Mouse (Mus musculus) heart, postnatal 36 days (tissue): Measurements from ENCODE around the gene Agpat2. TPM values are rescaled to one million over a fixed set of nuclear protein-coding genes. Genes with fewer than 3 reads are reported as not detected.

Experiments
- DNase-seq, 2 experiments: peaks; one replicate each; pipeline ENCODE4 v3.0.0; 2021 to 2022
- intact Hi-C: fragments of 180-260 bp; cut with DNase I; formaldehyde crosslinking; loops from one replicate; pipeline ENCODE4 v1.15.1; 2025
- total RNA-seq, 2 experiments: library from RNA; stranded (reverse); gene quantifications; 2 replicates each; pipeline ENCODE4 v1.2.3; 2021

The Agpat2 gene
- total RNA-seq, 2 experiments from 2014 or later, result 69.1 to 71.6 TPM

DNA sequence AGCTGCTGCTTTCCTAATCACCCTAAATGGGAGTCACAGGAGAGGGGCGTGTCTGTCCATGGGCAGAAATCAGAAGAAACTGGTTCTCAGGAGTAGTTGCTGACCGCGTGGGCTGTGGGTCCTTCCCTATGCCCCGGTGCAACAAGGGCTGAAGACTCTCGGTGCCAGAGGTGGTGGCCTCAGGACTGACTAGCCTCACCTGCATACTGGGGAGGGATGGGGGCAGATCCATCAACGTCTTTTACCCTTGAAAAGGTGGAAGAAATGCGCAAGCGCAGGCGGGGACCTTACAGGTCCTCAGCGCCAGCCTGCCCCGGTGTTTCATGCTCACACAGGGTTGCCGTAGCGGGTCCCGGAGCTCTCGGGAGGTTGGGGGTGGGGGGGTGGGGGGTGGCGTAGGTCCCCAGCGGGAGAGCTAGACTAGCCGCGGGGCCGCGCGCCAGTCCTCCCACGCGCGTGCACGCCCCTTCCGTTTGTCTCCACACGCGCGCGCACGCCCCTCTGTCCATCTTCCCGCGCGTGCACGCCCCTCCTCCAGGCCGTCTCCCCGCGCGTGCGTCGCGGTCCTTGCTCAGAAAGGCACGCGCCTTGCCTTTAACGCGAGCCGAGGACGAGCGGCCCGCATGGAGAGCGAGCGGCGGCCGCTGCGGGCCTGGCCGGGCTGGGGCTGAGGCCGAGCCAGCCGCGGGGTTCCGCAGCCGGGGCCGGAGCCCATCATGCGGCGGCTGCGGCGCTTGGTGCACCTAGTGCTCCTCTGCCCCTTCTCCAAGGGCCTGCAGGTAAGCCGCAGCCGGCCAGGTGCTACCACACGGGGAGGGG, 23.9 kb upstream of the Agpat2 start, which contains the start of gene Fam69b:
TSS of gene Fam69b (plus strand) at position 537 of the 819 bp plus-strand sequence.
- intact Hi-C loops, result no loop called here
- DNase-seq, result peak; percentile 73

DNA sequence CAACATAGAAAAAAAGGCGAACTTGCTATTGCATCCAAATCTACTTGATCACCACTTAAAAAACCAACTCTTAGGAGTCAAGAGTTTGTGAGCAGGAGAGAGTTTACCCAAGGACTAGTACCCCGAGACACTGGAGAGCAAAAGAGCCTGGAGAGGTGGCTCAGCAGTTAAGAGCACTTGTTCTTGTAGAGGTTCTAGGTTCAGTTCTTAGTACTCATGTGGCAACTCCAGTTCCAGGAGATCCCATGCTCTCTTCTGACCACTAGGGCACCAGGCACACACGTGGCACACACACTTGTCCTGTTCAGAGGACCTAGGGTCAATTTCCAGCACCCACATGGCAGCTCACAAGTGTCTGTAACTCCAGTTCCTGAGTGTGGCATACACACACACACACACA, 21.9 kb upstream of the Agpat2 start:
- intact Hi-C loops, result no loop called here

DNA sequence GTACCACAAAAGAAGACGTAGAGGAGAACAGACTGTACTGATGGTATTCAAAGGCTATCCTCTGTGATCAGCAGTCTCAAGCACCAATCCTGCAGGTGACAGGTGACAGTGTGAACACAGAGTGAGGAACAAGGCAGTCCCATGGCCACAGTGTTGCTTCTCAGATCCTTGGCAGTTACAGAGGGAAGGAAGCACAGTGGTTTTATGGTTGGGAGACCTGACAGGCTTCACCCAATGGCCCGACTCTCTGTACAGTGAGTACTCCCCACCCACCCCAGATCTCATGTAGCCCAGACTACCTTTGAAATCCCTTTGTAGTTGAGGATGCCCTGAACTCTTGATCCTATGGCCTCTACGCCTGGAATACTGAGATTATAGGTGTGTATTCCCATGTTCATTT, 21.2 kb upstream of the Agpat2 start:
- intact Hi-C loops, result no loop called here
- no peak for DNase-seq

More for the DNA sequence above, 21.9 kb upstream of the Agpat2 start:
- DNase-seq, result no peak

DNA sequence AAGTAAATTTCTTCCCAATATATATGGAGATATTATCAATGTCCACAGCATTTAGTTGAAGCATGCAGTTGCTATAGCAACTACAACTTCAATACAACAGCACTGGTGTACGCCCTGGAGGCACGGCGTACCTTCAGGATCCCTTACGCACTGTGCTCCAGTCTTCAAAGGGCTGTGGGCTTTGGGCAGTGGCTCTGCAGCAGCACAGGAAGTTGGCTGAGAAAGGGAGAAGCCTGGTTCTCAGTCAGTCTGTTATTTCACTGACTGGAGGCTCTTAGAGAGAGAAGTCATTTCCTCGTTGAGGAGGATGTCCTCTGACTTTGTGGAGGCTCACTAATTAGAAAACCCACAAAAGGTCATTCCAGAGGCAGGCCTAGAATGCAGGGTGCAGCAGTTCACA, 18.8 kb upstream of the Agpat2 start:
- intact Hi-C loops, result no loop called here
- no peak for DNase-seq

DNA sequence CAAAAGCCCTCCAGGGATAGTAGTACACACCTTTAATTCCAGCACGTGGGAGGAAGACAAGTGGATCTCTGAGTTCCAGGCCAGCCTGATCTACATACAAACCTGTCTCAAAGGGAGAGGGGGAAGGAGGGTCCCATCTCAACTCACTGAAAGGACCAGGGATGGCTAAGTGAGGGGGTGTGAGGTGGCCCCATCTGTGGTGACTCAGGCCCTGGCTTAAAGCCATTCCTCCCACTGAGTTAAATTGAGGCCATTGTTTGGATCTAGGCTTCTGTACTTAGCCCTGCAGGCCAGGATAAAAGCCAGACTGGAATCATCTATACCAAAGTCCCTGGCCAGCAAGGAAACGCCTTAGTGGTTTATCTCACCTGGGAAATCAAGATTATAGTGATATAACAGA, 17.0 kb upstream of the Agpat2 start:
- DNase-seq, result no peak
- intact Hi-C loops, result no loop called here

DNA sequence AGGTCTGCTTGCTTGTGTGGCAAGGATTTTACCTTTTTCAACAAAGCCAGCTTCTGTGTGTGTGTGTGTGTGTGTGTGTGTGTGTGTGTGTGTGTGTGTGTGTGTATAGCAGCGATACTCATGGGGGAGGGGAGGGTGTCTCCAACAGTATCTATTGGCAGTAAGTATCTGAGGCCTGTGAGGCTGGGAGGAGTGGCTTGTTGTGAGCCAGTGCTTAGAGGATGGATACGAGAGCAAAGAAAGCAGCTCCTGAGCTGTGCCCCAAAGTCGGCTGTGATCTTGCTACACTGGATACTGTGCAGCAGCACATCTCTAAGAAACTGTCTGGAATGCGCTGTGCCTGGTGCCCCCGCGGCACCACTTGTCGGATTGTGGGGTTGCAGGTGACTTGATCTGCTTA, 13.7 kb upstream of the Agpat2 start:
- DNase-seq, result no peak

DNA sequence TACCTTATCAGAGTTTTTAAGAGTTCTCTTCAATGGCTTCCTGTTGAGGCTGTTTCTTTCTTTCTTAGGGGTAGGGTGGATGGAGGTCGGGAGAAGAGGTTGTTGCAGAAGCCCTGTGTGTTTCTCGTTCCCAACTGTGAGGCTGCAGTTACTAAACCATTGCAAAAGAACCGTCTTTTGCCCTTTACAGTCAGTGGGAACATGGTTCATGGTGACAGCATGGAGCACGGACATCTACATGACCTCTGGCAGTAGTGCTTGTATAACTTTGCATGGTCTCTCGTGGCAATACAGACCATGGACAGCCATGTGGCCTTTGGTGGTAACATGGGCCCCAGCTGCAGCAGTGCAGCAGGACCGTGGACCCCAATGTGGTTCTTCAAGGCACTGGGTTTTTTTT, 13.1 kb upstream of the Agpat2 start:
- intact Hi-C loops, result no loop called here
- no peak for DNase-seq

More for the DNA sequence above, 13.7 kb upstream of the Agpat2 start:
- intact Hi-C loops, result no loop called here

DNA sequence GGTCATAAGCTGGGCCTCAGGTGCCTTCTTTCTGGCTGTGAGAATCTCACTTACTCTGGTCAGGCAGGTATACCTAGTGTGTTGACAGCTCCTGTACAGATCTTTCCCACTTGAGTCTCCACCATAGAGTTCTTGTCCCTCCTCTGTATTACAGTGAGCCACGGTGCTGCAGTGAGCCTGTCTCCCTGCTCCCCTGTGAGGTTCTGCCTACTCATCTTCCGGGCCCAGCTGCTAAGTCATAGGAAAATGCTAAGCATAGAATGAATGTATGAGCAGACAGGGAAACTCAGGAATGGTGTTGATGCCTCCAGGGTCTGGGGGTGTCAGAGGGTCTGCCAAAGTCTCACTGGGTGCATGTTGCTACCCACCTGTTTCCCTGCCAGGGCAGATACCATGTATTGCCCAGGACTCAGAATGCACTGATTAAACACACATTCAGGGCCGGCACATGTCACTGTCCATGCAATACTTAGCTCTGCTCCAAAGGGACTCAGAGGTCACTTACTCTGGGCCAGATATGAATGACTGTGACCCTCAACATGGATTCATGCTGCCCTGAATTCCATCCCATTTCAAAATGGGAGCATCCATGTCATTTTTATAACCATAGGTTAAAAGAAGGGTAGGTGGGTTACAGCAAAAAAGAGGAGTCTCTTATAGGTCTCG, 11.4 kb upstream of the Agpat2 start:
- no peak for DNase-seq
- intact Hi-C loops, result no loop called here

DNA sequence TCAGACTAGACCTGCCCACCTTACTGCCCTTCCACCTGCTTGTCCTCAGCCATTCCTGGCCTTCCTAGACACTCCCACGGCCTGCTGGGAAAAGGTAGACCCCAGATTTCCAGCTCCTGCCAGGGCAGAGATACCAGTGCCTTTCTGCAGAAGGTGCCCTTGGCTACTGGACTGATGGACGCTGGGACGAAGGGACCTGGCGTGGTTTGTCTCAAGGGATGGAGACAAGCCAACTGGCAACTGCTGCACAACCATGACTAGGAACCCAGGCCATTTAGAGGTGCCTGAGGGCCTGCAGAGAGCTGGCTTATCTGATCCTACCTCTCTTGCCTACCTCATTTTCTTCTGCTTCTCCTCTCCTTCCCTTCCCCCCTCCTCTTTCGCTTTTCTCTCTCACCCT, 10.7 kb upstream of the Agpat2 start:
- DNase-seq, result no peak
- intact Hi-C loops, result no loop called here

DNA sequence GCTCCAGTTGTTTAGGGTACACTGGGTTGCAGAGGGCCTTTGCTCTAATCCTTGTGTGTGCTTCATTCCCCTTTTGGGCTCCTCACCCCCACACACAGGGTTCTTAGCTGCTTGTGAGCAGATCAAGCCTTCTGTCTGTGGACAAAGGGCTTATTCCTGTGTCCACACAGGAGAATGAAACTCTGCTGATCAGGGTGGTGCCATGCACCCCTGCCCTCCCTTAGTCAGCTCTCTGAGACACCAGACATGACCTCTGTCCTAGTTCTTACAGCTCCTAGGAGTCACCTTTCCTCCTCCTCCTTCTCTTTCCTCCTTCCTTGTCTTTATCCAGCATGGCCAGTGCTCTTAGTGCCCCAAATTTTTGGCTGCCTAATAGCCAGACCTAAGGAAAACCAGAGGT, 7.7 kb upstream of the Agpat2 start:
- no peak for DNase-seq
- intact Hi-C loops, result no loop called here

DNA sequence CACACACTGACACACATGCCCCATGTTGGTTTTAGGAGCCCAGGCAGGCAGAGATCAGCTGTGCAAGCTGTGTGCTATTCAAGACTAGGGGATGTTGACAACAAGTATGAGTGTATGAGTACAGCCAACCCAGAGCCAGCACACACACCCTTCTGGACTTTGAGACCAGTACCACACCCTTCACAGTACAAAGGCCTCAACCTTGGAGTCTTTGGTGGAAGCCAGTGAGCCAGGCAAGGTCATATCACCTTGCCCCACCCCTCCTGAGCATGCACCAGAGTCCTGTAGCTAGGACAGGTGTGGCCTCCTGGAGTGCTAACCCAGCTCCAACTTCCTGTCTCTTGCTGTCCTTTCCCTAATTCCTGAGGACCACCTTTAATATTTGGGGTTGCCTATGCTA, 6.8 kb upstream of the Agpat2 start:
- intact Hi-C loops, result no loop called here
- no peak for DNase-seq

DNA sequence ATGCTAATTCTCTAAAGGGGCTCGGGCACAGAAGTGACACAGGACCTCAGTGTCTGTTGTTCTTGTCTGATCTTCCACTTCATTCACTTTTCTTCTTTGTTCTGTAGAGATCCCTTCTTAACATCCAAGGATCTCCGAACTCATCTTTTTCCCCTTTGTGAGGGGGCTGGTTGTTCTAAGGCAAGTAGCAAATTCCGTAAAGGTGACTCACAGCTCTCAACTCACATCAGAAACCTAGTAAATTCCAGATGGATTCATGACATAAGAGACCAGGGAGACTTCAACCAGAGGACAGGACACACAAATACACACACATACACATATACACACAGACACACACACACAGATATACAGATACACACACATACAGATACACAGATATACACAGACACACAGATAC, 6.3 kb upstream of the Agpat2 start:
- intact Hi-C loops, result no loop called here
- no peak for DNase-seq

DNA sequence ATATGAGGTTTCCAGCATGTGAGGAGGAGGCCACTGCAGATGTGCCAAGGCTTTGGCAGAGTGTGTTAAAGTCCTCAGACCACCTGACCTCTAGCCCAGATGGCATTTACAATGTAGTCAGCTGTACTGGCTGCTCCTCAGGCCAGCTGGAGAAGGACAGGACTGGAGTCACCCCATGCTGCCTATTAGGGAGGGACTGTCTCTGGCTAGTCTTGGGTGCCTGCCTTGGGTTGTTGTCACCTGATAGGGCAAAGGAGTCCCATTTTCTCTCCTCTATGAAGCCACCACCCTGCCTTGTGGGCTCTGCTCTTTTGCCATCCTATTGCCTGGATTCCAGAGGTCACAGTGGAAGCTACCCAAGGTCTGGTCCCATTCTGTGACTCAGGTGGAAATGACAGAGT, 5.0 kb upstream of the Agpat2 start:
- peak in 1 of 2 experiments; percentile 53 for DNase-seq
- intact Hi-C loops, result no loop called here

DNA sequence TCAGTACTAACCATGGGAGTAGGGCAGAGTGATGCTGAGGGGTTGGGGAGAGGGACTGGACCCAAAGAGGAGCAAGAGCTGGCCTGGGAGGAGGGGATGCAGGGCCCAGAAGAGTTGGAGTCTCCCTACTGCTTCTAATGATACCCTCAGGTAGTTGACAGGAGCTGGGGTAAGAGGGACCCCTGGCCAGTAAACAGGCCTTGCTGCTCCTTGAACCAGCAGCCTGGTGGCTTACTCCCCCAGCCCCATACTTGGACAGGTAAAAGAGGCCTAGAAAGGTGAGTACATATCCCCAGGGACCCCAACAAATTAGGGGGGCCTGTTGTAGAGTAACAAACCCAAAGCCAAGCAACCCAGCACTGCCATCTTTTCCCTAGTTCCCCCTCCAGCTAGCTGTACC, 4.6 kb upstream of the Agpat2 start:
- intact Hi-C loops, result no loop called here
- no peak for DNase-seq

DNA sequence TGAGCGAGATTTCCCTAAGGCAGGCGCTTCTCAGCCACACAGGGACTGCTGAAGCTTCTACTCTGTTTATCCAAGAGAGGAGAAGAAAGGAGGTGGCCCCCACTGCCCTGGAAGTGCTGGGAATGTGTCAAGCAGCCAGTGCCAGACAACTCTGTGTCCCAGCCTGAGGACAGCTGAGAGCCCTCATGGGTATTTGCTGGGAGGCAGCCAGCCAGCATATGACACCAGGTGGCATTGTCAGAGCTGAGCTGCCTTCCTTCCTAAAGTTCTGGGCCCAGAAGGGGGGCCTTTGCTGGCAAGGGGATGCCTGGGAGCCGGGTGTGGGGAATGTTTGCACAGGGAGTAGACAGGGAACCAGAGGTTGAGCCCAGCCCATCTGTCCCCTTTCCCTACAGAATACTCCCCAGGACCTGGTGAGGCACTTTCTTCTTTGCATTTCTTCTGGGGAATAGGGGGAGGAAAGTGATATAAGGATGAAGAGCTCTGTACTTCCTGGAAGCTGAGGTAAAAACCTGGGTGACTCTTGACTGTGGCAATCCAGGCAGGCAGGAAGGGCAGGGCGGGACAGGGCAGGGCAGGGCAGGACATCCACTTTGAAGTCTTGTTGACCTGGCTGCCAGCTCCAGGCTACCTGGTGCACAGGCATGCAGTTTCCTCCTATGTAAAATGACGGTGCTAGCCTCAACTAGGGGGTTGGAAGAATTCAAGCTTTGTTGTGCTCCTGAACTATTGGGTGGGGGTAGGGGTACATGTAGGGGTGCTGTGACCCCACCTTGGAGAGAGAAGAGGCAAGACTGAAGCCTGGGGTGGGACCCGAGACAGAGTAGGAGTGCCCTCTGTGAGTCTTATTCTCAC, 3.1 kb upstream of the Agpat2 start:
- DNase-seq, result peak; percentile 67 to 68
- intact Hi-C loops, result no loop called here

DNA sequence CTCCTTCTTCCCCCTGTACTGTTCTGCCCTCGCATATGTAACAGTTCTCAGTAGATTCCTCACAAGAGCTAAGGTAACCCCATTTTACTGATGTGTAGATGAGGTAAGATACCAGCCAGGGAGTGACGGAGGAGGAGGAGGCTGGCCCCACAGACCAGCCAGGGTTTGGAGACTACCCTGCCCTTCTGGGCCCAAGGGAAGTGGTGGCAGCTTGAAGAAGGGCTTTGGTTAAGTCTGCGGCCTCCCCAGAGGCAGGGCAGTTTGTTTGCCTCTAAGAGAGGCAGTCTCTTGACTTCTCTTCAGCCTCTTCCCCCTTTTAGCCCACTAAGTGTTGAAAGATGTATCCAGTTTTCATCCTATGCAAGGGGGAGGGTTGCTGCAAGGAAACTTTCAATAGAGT, 2.4 kb upstream of the Agpat2 start:
- intact Hi-C loops, result no loop called here
- no peak for DNase-seq

DNA sequence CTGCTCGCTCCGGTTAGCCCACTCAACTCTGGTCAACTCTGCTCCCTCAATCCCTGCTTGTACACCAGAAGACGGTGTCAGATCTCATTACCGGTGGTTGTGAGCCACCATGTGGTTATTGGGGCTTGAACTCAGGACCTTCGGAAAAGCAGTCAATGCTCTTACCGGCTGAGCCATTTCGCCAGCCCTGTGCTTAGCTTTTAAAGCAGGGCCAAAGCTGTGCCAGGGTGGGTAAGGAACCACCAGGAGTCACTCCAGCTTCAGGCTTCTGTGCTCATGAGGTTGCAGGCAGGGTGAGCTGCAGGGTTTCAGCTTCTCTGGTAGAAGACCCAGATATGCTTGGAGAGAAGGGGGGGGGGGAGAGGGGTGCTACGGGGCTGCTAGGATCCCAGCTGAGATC, 1.1 kb upstream of the Agpat2 start:
- intact Hi-C loops, result no loop called here
- DNase-seq, result peak in 1 of 2 experiments; percentile 5

DNA sequence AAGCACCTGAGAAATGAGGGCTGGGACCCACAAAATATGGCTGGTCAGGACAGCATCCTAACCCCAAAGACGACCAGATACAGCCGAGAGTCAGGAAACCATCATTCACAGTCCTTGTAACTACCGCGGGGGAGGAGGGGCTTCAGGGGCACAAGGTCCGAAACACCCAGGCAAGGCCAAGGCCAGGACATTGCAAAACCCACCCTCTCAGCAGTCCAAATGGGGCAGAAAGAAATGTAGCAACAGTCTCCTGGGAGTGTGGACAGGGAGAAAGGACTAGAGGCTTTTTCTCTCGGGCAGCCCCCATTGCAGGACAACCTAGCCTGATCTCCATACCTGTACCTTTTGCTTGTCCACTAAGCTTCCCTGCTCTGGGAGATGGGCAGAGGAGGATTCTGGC, 1.1 kb downstream of the Agpat2 start:
- intact Hi-C loops, result no loop called here
- DNase-seq, result peak in 1 of 2 experiments; percentile 30

DNA sequence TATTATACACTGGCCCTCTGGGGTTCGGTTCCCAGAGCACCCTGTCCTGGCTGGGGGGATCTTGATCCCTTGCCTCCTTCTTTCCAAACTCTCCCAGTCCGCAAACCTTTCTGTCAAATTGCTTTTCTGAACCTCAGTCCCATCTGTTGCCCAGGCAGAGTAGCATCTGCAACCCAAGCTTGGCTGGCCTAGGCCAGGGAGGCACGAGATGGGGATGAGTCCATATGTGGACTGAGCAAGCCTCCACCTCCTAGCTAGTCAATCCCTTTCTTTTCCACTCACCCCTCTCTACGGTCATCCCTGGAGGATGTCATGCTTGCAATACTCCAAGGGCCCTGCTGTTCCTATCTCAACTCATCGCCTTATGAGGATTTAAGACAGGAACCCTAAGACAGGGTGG, 1.6 kb downstream of the Agpat2 start:
- intact Hi-C loops, result no loop called here
- peak in 1 of 2 experiments; percentile 2 for DNase-seq

DNA sequence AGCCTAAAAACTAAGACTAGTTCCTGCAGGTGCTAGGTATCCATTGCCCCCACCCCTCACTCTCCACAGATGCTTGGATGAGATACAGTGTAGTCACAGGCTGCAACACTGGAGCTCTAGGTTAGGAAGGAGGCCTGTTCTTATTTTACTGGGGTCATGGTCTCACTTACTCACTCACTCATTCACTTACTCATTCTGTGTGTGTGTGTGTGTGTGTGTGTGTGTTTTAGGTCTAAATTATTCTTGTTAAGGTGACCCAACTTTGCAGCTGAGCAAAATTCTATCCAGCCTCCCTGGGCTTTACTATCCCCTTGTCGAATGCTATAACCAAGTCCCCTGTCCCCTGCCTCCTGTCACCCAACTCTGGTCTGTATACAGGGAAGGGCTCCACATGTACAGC, 2.6 kb downstream of the Agpat2 start:
- DNase-seq, result no peak
- intact Hi-C loops, result no loop called here

DNA sequence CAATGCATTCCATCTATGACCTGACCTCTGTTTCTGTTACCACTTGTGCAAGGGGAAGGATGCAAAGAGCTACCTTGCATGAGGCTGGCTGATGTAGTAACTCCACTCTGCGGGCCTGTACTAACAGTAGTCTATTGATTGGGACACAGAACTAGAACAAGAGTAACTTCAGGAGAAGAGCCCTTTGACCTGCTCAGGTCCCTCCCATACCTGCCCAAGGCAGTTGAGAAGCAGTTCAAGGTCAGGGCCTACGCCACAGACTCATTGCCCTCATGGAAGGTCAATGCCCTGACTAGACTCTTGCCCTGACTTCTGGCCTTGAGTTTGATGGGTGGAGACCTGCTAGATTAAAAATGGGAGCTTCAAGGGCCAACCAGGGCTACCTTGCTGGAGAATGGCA, 3.6 kb downstream of the Agpat2 start:
- intact Hi-C loops, result no loop called here

More for the DNA sequence above, 3.6 kb downstream of the Agpat2 start:
- no peak for DNase-seq
